Mouse (Mus musculus): ENCODE measurements around the gene Kmt5c. TPM values are rescaled to one million over a fixed set of nuclear protein-coding genes. Genes with fewer than 3 reads are reported as not detected.

Kmt5c gene
- 95.6 and 126 TPM in 2 replicates for polyA plus RNA-seq (2012; rRNA removed)

DNA sequence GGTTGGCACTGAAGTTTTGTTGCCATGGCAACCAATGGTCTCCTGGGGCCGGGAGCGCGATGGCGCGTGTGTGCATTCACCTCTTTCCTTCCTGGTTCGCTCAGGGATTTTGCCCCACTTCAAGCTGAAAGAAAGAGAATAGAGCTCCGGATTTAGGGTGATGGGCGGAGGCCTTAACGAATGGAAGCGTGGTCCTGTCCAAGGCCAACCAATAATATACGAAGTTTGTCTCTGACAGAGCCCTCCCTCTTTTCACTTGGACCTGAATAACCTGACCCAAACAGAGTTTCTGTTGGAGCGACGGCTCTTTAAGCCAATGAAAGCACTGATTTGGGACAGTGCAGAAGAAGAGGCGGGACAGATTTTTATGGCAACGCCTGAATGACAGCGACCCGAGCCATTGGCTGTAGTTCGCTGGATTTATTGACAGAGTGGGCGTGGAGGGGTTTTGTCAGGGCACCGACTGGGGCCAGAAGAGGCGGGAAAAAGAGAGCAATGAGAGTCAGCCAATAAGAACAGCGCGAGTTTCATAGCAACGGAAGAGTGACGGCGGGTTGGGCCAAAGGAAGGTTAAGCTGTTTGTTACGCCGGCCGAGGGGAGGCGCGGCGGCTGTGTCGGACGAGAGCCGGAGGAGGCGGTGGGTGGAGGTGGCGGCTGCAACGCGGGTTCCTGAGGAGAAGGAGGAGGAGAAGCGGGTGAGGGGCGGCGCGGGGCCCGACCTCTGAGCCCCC lies at the start of gene Kmt5c:
Gene Kmt5c, plus strand, starts transcription at position 572 of the 732 bp plus-strand sequence.
- WGBS = under 1% methylated on average over 44 of the region's 44 CpGs
- peak; percentile 100 for DNase-seq (ENCODE audit: low read depth, low spot score)

DNA sequence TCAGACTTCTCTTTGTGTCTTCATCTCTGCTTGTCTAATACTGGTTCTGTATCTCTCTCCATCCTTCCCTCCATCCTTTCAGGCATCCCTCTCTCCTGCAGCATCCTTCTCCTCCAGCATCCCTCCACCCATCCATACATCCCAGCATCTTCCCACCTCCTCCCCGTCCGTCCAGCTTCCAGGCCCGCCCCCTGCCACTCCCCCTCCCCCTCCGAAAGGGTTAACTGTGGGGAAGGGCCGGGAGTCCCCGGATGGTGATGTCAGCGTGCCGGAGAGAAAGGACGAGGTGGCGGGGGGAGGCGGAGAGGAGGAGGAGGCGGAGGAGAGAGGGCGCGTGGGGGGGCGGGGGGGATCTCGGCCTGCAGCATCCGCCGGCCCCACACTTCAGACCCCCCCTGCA lies 49.5 kb upstream of the Kmt5c start, which contains the start of gene Brsk1:
Gene Brsk1, plus strand, starts transcription at position 218 of the 400 bp plus-strand sequence.
- no peak for DNase-seq (ENCODE audit: low read depth, low spot score)
- WGBS = 2% methylated on average over 13 of the region's 18 CpGs

DNA sequence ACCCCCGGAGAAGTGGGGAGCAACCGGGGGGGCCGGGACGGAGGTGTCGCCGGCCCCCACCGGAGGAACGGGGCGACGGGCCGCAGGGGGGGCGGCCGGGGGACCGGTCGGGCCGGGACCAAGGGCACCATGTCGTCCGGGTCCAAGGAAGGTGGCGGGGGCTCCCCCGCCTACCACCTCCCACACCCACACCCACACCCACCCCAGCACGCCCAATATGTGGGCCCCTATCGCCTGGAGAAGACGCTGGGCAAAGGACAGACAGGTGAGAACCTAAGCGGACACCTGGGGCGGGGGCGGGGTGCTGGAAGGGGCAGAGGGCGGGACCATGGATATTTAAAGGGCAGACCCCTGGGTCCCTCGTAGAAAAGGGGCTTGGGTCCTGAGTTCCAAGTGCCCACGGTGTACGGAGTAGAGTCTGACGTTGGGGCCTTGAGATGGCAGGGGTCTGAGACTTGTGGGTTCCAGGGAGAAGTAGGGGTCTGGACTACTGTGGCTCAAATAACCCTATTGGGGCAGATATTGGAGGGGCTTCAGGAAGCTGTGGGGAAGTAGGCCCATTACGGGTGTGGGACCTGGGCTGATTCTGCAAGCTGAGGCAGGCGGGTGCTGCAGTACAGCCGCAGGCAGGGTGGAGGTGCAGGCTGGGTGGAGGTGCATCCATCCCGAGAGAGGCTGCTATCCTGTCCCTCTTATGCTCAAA lies 48.8 kb upstream of the Kmt5c start:
- 17% methylated on average over 28 of the region's 35 CpGs for WGBS
- no peak for DNase-seq (ENCODE audit: low read depth, low spot score)

DNA sequence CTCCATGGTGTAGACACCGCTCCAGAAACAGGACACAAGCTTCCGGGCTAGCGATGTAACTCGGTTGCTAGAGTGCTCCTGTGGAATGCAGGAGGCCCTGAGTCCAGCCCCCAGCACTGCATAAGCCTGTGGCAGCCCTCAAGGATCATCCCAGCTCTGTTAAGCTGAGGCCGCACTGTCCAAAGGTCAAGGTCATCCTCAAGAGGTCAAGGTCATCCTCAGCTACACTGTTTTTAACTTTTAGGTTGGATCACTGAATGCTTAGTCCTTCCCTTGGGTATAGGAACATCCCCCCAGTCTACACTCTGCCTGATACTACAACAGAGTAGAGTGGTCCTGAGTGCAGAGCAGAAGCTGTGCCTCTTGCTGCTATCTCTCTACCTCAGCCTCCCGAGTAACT lies 46.9 kb upstream of the Kmt5c start:
- DNase-seq (ENCODE audit: low read depth, low spot score) = no peak
- WGBS = 90% methylated on average over 6 of the region's 6 CpGs

DNA sequence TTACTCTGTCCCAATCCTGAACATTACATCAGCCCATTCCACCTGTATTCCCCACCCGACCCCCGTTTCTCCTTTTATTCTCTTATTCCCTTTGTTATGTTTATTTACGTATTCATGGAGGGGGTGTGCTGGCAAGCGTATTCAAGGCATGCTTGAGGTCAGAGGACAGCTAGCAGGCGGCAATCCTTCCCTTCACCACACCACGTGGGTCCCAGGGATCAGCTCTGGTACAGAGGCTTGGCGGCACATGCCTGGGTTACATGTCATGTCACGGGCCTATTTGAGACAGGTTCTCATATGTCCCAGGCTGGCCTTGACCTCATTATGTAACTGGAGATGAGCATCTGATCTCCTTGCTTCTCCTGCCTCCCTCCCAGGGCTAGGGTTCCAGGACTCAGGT lies 37.6 kb upstream of the Kmt5c start:
- no peak for DNase-seq (ENCODE audit: low read depth, low spot score)
- 57% methylated on average over 8 of the region's 8 CpGs for WGBS

DNA sequence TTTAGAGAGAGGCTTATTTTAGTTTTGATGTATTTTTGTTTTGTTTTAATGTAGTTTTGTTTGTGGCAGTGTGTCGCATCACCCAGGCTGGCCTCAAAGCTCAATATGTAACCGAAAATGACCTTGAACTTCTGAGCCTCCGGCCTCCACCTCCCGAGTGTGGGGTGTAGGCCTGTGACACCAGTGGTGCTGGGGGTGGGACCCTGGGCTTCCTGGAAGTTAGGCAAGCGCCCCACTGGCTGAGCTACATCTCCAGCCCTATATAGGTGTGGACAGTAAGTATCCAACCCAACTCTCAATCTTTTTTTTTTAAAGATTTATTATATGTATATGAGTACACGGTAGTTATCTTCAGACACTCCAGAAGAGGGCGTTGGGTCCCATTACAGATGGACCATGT lies 36.7 kb upstream of the Kmt5c start:
- DNase-seq (ENCODE audit: low read depth, low spot score) = no peak
- 77% methylated on average over 7 of the region's 7 CpGs for WGBS

DNA sequence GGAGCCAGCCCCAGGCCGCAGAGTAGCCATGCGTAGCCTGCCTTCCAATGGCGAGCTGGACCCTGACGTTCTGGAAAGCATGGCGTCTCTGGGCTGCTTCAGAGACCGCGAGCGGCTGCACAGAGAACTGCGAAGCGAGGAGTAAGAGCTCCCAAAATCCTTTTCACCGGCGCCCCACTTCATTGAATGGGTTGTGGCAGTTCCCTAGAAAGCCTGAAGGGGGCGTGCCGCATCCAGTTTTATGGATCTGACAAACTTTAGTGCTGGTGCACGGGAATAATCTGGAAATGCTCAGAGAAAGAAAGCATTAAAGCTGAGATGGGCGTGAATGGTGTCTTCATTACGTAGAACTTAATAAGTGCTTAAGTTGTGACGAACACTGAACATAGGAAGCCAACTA lies 34.8 kb upstream of the Kmt5c start:
- 51% methylated on average over 18 of the region's 18 CpGs for WGBS
- DNase-seq (ENCODE audit: low read depth, low spot score) = no peak

DNA sequence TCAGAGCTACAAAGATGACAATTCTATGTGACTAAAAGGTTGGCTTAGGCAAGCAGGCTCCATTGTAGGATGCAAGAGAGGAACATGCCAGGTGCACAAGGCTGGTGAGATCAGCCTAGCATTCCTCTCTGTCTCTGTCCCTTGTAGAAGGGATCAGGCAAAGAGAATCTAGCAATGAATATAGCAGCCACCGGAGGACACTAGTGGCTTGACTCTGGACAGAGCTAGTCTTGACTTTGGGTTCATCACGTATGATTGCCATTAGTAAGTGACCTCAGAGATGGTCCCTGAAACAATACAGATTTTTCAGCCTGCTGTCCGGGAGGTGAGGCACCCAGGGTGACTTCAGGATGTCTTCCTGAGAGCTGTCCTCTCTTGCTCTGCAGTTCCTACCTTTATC lies 27.3 kb upstream of the Kmt5c start:
- WGBS = 83% methylated on average over 3 of the region's 3 CpGs

DNA sequence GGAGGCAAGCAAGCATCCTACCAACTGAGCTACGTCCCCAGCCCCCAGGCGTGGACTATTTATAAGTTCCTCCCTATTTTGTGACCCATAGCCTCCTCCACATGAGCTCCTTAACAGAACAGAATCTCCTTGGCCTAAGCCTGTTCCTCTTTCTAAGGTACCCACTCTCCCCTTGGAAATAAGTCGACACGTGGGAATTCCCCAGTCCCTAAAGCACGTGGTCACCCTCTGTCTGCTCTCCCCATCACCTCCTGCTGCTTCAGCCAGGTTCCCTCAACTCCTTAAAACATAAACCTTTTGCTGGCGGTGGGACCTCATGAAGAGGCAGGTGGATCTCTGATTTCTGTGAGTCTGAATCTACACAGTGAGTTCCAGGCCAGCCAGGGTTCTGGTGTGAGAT lies 23.0 kb upstream of the Kmt5c start:
- DNase-seq (ENCODE audit: low read depth, low spot score) = no peak
- 76% methylated on average over 6 of the region's 6 CpGs for WGBS

More for the DNA sequence above, 27.3 kb upstream of the Kmt5c start:
- DNase-seq (ENCODE audit: low read depth, low spot score) = no peak

DNA sequence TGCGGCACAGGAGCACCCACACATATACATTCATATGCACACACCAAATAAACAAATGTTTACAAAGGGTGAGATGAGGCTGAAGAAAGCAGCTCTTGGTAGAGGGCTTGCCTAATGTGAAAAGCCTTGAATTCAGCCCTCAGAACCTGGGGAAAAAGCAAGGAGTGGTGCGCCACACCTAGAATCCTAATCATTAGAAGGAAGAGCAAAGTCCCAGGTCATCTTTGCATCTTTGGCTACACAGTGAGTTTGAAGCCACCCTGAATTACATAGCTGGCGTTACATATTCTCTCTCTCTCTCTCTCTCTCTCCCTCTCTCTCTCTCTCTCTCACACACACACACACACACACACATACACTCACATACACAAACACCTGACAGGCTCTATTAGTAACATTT lies 20.6 kb upstream of the Kmt5c start:
- DNase-seq (ENCODE audit: low read depth, low spot score) = no peak
- WGBS = 87% methylated on average over 3 of the region's 3 CpGs

DNA sequence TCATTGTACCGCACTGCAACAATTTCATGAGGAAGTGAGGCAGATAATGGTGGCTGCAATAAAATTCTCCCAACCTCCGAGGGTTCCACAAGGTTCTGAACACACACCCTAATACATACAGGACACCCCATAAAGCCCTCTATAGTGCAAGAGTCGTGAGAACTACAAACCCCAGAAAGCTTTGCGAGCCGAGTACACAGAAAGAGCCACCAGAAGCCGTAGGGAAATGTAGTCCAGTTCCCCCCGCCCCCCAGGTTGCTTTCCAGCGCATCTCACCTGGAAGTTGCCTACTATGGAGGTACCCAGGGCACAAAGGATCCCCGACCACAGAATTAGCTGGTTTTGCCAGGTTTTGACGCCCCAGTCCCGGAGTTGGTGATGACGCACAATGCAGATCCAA lies 16.4 kb upstream of the Kmt5c start:
- WGBS = 23% methylated on average over 12 of the region's 12 CpGs
- no peak for DNase-seq (ENCODE audit: low read depth, low spot score)

DNA sequence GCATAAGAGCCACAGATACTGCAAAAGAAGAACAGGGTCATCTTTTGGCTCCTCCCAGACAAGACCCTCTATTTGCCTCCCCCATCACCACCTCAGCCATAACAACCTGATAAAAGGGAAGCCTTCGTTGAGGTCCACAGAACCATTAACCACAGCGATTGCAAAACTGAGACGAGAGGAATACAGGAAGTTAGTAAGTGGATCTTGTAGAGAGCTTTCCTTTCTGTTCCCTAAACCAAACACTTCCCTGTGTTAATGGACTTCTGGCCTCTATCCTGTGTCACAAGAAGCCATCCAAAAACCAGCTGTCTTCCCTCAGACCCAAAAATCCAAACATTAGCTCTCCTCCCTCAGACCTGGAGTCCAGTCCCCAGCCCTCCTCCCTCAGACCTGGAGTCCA lies 15.6 kb upstream of the Kmt5c start:
- DNase-seq (ENCODE audit: low read depth, low spot score) = no peak
- 7% methylated on average over 3 of the region's 3 CpGs for WGBS

DNA sequence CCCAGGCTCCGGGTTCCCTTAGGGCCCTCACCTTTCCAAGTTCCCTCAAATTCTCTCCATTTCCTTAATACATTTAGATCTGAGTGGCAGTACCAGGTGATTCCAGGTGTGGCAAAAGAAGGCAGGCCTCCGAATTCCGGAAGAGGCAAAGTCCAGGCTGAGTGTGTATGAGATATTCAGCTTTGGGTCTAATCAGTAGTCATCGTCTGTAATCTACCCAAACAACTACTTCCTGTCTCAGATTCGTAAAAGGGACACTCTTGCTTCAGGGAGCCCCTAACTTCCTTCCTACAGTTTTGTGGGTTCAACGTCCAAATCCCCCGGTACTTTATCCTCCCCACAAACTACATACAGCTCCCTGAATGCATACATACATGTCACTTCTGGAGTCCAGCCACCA lies 14.7 kb upstream of the Kmt5c start, which contains the start of gene Tmem150b:
Gene Tmem150b, minus strand, starts transcription at position 81 of the 400 bp plus-strand sequence.
- 15% methylated on average over 7 of the region's 7 CpGs for WGBS
- peak; percentile 87 for DNase-seq (ENCODE audit: low read depth, low spot score)

DNA sequence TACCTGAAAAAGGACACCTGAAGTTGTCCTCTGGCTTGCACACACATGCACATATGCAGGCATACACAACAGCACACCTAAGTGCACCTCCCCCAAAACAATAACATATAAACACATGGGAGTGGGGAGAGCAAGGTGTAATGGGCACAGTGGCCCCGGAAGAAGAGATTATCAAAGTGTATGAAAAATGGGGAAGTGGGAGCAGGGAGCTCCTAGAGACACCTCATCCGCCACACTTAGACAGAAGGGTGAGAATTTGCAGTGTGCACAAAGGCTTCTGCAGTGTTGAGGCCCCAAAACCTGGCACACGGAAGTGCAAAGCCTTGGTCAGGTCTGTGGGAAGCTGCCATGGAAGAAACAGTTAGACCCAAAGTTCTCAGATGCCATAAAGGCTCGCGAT lies 8.8 kb upstream of the Kmt5c start:
- 83% methylated on average over 5 of the region's 5 CpGs for WGBS
- DNase-seq (ENCODE audit: low read depth, low spot score) = no peak

DNA sequence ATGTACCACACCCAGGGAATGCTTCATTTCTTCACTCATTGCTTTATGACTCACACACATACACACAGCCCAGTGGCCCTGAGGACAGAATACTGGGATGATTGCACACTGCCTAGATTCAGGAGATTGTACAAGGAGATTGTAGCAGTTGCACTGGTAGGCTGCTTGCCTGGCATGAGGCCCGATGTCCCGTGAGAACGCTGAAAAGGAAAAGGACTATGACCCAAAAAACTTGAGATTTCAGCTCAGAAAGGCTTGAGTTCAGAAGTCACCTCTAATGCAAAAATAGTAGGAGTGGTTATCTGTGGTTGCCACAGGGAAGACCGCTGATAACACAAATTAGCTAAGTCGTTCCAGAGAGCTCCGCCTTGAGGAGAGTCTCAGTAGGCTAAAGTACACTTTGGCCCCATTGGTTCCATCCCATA lies 6.9 kb upstream of the Kmt5c start:
- 25% methylated on average over 6 of the region's 6 CpGs for WGBS
- no peak for DNase-seq (ENCODE audit: low read depth, low spot score)

DNA sequence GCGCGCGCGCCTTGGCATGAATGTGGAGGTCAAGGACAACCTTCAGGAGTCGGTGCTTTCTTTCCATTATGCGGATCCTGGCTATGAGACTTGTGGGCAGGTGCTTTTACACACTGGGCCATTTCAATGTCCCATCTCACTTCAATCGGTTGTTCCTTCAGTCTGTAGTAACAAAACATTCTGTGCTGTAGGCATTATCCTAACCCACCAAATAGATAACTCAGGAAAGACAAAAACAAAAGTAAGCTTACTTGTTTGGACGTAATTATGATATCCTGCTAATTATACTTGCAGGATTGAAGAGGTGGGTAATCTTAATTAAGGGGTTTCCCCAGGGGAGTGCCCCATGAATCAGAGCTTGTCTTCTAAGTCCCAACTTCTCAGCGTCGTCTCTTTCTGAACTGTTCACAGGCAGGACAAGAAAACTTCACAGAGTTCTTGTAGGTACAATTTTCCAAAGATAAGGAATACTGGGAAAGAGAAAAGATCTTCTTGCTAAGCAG lies 823 bp upstream of the Kmt5c start:
- WGBS = 45% methylated on average over 10 of the region's 10 CpGs
- no peak for DNase-seq (ENCODE audit: low read depth, low spot score)

DNA sequence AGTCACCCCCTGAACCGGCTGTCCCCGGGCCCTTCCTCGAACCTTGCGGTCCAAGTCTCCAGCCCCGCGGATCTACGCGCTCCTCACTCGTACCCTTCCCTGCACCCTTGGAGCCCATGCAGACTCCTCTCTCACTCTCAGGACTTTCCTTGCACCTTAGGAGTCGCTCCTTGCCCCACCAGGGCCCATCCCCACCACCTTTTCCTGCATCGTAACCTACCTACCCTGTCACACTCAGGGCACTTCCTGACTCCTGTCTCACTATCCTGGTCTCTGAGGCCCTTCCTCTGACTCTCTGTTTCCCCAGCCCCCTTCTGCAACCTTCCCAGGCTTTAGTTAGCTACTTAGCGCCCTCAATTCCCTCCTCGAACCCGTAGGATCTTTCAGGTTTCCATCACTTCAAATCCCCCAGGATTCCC lies 403 bp downstream of the Kmt5c start:
- no peak for DNase-seq (ENCODE audit: low read depth, low spot score)
- under 1% methylated on average over 14 of the region's 14 CpGs for WGBS

DNA sequence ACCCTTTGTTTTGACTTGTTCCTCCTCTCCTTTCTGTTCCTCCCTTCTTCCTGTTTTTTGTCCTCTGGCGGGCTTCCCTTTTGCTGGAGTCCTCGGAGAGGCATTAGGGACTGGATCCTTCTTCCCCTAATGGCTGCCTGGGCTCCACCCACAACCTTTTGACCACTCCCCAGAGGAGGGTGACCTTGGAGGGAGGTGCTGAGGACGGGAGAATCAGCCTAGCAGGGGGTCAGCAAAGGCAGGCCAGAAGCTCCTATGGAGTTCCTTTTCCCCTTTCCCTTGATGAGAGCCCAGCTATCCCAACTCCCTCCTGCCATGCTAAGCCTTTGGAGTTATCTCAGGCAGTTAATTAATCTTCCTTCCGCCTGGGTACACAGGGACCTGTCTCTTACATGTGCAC lies 1.2 kb downstream of the Kmt5c start:
- no peak for DNase-seq (ENCODE audit: low read depth, low spot score)
- 5% methylated on average over 4 of the region's 4 CpGs for WGBS

DNA sequence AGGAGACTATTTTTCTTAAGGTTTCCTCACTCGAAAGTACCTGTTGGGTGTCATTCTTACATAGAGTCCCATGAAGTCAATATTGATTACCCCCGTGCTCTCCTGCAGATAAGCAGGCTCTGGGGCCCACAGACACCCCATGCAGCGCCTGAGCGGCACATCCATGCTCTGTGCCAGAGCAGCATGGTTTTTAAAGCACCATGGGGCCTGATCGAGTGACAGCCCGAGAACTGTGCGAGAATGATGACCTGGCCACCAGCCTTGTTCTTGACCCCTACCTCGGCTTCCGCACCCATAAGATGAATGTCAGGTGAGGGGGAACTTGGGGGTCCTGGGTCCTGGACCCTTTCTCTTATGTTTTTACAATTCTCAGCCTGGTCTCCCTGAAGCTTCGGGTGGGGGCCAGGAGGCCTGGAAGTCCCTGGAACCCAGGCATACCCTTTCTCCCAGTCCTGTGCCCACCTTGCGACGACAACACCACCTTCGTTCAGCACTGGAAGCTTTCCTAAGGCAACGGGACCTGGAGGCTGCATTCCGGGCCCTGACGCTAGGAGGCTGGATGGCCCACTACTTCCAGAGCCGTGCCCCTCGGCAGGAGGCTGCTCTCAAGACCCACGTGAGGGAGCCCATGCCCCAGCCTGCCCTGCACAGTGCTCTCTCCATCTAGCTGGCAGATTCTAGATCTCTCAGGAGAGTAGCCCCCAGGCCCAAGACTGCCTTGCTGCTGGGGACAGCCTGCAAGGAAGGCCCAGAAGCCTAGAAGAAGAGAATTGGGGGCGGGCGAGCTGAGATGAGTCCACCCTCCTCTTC lies 2.0 kb downstream of the Kmt5c start:
- no peak for DNase-seq (ENCODE audit: low read depth, low spot score)
- WGBS = 85% methylated on average over 21 of the region's 21 CpGs

DNA sequence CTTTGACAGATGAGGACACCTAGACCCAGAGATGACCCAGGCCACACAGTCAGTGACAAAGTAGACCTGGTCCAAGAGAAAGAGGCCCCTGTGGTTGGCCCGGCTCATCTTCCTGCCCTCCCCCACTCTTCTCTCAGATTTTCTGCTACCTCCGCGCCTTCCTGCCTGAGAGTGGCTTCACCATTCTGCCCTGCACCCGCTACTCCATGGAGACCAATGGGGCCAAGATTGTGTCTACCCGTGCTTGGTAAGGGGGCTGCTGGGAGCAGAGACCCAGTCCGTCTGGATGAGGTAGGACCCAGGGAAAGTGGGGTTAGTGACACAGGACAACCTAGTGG lies 2.5 kb downstream of the Kmt5c start:
- WGBS = 94% methylated on average over 6 of the region's 6 CpGs

More for the DNA sequence above, 2.5 kb downstream of the Kmt5c start:
- no peak for DNase-seq (ENCODE audit: low read depth, low spot score)

All from large intestine, adult 2 months (tissue).